Mouse (Mus musculus) splenic B cell, adult 2 months (primary cell): Measurements from ENCODE around the gene Pcbp2.

Source experiments
- DNase-seq: peaks from one replicate; pipeline ENCODE4 v3.0.0-alpha.2; 2011; ENCODE audit warnings: low read depth, low spot score
- H3K27me3 ChIP-seq: 2 replicates; pipeline ENCODE4 v1.6.1; 2012; ENCODE audit warnings: mild to moderate bottlenecking, low read length, moderate library complexity, mixed read lengths; ENCODE audit not compliant: control insufficient read depth, poor library complexity, insufficient read depth, severe bottlenecking
- H3K36me3 ChIP-seq: 2 replicates; pipeline ENCODE4 v1.6.1; 2012; ENCODE audit warnings: mild to moderate bottlenecking, low read length, moderate library complexity, mixed read lengths; ENCODE audit not compliant: control insufficient read depth, poor library complexity, insufficient read depth, severe bottlenecking

Gene Pcbp2

DNA sequence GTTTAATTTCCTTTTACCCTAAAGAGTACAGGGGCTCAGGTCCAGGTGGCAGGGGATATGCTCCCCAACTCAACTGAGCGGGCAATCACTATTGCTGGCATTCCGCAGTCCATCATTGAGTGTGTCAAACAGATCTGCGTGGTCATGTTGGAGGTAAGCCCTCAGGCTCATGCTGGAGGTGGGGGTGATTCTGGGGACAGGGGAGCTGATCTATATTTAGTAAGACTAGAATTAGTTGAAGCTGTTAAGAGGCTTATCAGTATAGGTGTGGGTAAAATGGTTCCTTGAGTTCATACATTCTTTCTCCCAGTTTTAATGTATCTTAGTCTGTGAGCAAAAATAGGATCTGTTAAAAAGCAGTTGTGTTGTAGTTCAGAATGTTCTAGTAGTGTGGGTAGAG lies 12.8 kb downstream of the Pcbp2 start:
- peaks cover 27% of the 10 kb centered on the region for H3K36me3 ChIP-seq
- no peak for DNase-seq
- H3K27me3 ChIP-seq: no peaks in the 10 kb centered on the region

GRCm38 (mm10) chr15:102485853-102486252 lies 15.5 kb downstream of the Pcbp2 start:
- no peak for DNase-seq
- H3K36me3 ChIP-seq: peaks cover 32% of the 10 kb centered on the region
- no peaks in the 10 kb centered on the region for H3K27me3 ChIP-seq

GRCm38 (mm10) chr15:102487664-102488063 lies 17.3 kb downstream of the Pcbp2 start:
- H3K27me3 ChIP-seq: no peaks in the 10 kb centered on the region
- DNase-seq: no peak
- H3K36me3 ChIP-seq: peaks cover 35% of the 10 kb centered on the region

GRCm38 (mm10) chr15:102498322-102498721 lies 28.0 kb downstream of the Pcbp2 start:
- H3K36me3 ChIP-seq: peaks cover 5% of the 10 kb centered on the region
- DNase-seq: no peak
- H3K27me3 ChIP-seq: no peaks in the 10 kb centered on the region

DNA sequence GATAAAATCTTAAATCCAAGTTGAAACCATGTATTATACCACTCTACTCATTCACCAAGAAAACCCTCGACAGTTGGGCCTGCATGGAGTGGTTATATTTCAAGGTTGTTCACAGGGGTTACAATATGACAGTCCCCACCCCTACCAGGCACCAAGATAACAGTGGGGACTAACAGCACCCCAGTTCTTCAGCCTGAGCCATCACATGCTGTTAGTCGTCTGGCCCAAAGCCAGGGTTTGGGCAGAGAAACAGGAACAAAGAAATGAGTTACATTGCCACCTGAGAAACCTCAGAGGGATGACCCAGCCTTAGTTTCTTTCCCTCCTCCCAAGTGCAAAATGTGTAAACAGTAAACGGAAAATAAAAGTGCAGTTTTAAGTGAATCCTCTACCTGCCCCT lies 29.0 kb downstream of the Pcbp2 start:
- peak; percentile 40 for DNase-seq
- no peaks in the 10 kb centered on the region for H3K27me3 ChIP-seq
- H3K36me3 ChIP-seq: peaks cover 6% of the 10 kb centered on the region

DNA sequence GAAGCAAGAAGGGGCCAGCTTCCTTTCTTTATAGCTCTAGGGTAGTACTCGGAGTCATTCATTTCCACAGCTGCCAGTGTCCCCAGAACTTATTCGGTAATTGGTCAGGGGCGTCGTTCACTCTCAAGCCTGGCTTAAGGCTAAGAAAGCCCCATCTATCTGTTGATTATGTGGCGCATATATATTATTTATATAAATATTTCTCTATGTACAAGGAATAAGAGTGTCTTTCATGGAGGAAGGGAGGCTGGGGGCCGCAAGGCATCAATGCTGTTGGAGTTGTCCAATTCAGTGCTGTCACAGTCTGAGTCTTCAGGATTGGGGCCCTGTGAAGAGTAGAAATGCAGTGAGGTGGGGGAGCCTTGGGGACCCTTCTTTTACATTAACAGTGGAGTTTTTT lies 29.5 kb downstream of the Pcbp2 start:
- DNase-seq: no peak
- H3K36me3 ChIP-seq: peaks cover 6% of the 10 kb centered on the region

GRCm38 (mm10) chr15:102500479-102500878 lies 30.1 kb downstream of the Pcbp2 start:
- no peak for DNase-seq
- H3K36me3 ChIP-seq: peaks cover 6% of the 10 kb centered on the region

More for the DNA sequence above, 29.5 kb downstream of the Pcbp2 start:
- no peaks in the 10 kb centered on the region for H3K27me3 ChIP-seq

GRCm38 (mm10) chr15:102501084-102501814 lies 30.9 kb downstream of the Pcbp2 start:
- no peak for DNase-seq
- Histone ChIP-seq H3K36me3 (peaks cover 6% of the 10 kb centered on the region), H3K27me3 (no peaks in the 10 kb centered on the region)

More at GRCm38 (mm10) chr15:102500479-102500878, 30.1 kb downstream of the Pcbp2 start:
- no peaks in the 10 kb centered on the region for H3K27me3 ChIP-seq

DNA sequence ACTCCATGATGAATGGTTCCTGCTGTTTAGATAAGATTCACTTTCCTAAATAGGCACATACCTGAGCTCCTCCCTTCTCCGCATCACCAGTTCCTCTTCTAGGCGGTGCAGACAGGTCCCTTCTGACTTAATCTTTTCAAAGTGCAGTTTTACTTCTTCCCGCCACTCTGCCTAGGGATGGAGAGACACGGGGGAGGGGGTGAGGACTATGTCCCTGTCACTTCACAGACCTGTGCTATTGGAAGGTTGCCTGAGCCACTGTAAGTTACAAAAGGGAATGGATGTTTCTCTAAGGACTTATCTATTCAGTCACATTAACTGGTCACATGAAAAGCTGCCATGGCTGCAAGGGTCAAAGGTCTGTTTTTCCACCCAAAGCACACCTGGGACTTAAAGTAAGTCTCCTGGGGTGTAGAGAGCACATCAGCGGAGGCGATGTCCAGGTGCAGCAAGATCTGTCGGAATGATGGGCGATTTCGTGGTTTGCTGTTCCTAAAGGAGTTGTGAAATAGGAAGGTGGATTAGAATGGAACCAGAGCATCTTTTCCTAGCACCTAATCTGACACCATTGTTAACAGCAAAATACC lies 32.0 kb downstream of the Pcbp2 start:
- Histone ChIP-seq H3K27me3 (no peaks in the 10 kb centered on the region), H3K36me3 (peaks cover 6% of the 10 kb centered on the region)
- DNase-seq: no peak

- DNase-seq: no peak
- Histone ChIP-seq H3K27me3 (no peaks in the 10 kb centered on the region), H3K36me3 (peaks cover 6% of the 10 kb centered on the region)
Measured at GRCm38 (mm10) chr15:102503447-102503846, 33.1 kb downstream of the Pcbp2 start, which contains the start of gene Gm10337. Gene Gm10337, plus strand, starts transcription at chr15:102503722.

DNA sequence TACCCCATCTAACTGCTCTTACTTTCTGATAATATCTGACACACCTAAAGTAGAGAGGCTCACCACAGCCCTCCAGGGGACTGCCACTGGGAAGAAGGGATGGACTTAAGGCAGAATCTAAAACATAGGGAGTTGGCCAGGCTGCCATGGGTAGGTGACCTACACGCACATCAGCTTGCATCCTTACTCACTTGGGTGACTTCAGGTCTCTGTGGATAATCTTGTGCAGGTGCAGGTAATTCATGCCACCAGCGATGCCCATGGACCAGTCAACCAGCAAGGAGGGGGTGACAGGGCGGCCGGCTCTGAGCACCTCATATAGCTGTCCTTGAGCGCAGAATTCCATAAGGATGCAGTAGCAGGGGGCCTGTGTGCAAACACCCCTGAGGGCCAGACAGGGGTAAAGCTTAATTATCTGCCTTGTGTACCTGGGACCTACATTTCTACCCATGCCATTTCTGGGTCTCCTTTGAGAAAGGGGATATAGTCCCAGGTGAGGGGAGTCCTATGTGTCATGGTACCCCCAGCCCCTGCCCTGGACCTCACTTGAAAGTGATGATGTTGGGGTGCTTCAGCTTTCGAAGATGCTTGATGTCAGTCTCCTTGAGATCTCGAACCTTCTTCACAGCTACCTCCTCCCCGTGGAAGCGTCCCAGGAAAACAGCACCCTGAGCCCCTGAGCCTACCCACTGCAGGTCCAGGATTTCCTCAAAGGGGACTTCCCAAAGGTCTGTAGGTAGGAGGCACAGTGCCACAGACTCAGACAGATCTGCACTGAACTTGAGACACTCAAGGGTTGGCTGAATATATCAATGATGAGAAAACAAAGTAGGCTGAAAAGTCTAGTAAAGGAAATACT lies 33.8 kb downstream of the Pcbp2 start:
- no peak for DNase-seq
- Histone ChIP-seq H3K36me3 (peaks cover 6% of the 10 kb centered on the region), H3K27me3 (no peaks in the 10 kb centered on the region)

DNA sequence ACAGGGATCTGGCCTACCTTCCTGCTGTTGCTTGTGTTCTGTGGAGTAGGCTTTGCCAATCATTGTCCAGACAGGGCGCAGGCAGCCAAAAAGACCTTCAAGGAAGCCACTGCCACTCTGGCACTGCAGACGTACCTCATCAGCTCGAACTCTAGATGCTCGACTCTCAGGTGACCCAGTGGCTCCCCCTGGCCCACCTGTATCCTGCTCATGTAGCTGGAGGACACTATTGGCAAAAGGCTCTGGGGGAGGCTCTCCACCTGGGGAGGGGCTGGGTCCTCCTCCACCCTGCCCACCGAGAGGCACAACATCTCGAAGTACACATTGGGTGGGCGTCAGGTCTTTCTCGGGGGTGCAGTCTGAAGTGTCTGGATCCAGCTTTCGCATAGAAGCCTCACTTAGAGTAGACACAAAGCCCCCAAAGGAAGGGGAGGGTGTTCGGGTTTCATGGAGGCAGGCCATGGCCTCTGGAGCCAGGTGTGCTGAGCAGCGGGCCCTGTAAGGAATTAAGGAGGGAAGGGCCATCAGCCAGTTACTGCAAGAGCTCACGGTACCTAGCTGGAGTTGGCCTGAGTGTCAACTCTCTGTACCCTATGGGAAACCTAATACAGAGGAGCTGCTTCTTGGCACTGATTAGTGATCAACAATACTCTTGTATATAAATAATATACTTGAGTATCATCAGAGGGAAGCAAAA lies 34.9 kb downstream of the Pcbp2 start:
- no peak for DNase-seq
- H3K27me3 ChIP-seq: no peaks in the 10 kb centered on the region

GRCm38 (mm10) chr15:102505770-102506463 lies 35.6 kb downstream of the Pcbp2 start:
- Histone ChIP-seq H3K27me3 (no peaks in the 10 kb centered on the region), H3K36me3 (peaks cover 5% of the 10 kb centered on the region)
- no peak for DNase-seq

More for the DNA sequence above, 34.9 kb downstream of the Pcbp2 start:
- H3K36me3 ChIP-seq: peaks cover 5% of the 10 kb centered on the region

DNA sequence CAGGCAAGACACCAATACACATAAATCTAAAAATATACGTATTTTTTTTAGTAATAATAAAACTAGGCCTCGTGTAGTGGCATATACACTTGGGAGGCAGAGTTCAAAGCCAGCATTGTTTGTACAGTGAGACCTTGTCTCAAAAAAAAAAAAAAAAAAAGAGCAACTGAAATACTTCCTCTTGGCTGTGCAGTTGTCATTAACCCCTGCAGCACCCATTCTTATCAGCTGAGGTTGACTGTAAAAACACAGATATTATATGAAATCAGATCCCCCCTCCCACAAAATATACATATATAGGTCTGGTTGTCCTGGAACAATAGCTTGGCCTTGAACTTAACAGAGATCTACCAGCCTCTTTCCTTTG lies 36.1 kb downstream of the Pcbp2 start:
- no peaks in the 10 kb centered on the region for H3K27me3 ChIP-seq
- no peak for DNase-seq
- 0 out of 2 replicates have a peak, but pooled peaks cover 1% of the 10 kb centered on the region for H3K36me3 ChIP-seq
